22 mouse cellular contexts compared by ENCODE assay signal in genomic region chr1:132703467-132703866, GRCm38 (mm10). TPM values are rescaled to one million over a fixed set of nuclear protein-coding genes. Genes with fewer than 3 reads are reported as not detected.
DNase-seq lines count a peak whose midpoint lies in the region; ATAC-seq and TF ChIP-seq lines count a peak whose summit lies in the region.
"Had no signal": no experiment of that assay in that cellular context is flagged by ENCODE, and none has a peak within 500 bp of the region (broad histone marks: within the 10 kb centered on the region; RNA-seq: fewer than 3 reads in every experiment).

No protein-coding gene starts in this region.

- no peaks in the 10 kb centered on the region for H3K9me3 ChIP-seq in hindbrain, embryonic 11.5 days (ENCODE audit: control insufficient read depth, low read length)
- H3K9me3 ChIP-seq in hindbrain, postnatal 0 days (ENCODE audit: low read length): no peaks in the 10 kb centered on the region
- H3K9me3 ChIP-seq in midbrain, embryonic 16.5 days (replicated peaks; ENCODE audit: control insufficient read depth, low read length, poor library complexity, severe bottlenecking): no peaks in the 10 kb centered on the region
- no peaks in the 10 kb centered on the region for H3K9me3 ChIP-seq in midbrain, embryonic 14.5 days (ENCODE audit: control insufficient read depth, low read length)
- no peaks in the 10 kb centered on the region for H3K9me3 ChIP-seq in embryonic facial prominence, embryonic 14.5 days (ENCODE audit: control insufficient read depth, low read length)
- H3K9me3 ChIP-seq: G1E; hindbrain, embryonic 15.5 days; neural tube, embryonic 12.5 days had no signal

- H3K9ac ChIP-seq in hindbrain, embryonic 11.5 days (ENCODE audit: low read depth, low read length): no peak overlapping the region
- no peak overlapping the region for H3K9ac ChIP-seq in hindbrain, postnatal 0 days (replicated peaks; ENCODE audit: low read length)
- H3K9ac ChIP-seq in midbrain, embryonic 16.5 days (ENCODE audit: low read depth, low read length): 0 out of 2 replicates have a peak overlapping the region, but pooled peaks have one; percentile 22
- H3K9ac ChIP-seq in midbrain, embryonic 14.5 days (replicated peaks; ENCODE audit: low read length): no peak overlapping the region
- H3K9ac ChIP-seq in embryonic facial prominence, embryonic 14.5 days (ENCODE audit: low read depth, low read length): no peak overlapping the region
- H3K9ac ChIP-seq: hindbrain, embryonic 15.5 days; liver, postnatal 0 days; neural tube, embryonic 12.5 days had no signal

- H3K4me1 ChIP-seq in hindbrain, embryonic 11.5 days (replicated peaks; ENCODE audit: control insufficient read depth, insufficient read depth, low read length): peaks cover 8% of the 10 kb centered on the region; the same call in 1 of the 2 replicates
- peaks cover 13% of the 10 kb centered on the region for H3K4me1 ChIP-seq in hindbrain, postnatal 0 days (ENCODE audit: insufficient read depth, low read length)
- H3K4me1 ChIP-seq in midbrain, embryonic 16.5 days (ENCODE audit: control insufficient read depth, insufficient read depth, low read length): peaks cover 19% of the 10 kb centered on the region
- H3K4me1 ChIP-seq in midbrain, embryonic 14.5 days (ENCODE audit: control insufficient read depth, insufficient read depth, low read length): peaks cover 20% of the 10 kb centered on the region
- no peaks in the 10 kb centered on the region for H3K4me1 ChIP-seq in embryonic facial prominence, embryonic 14.5 days (ENCODE audit: control insufficient read depth, insufficient read depth, low read length)

- no peaks in the 10 kb centered on the region for H3K36me3 ChIP-seq in hindbrain, embryonic 11.5 days (ENCODE audit: control insufficient read depth, insufficient read depth, low read length)
- no peaks in the 10 kb centered on the region for H3K36me3 ChIP-seq in hindbrain, postnatal 0 days (ENCODE audit: insufficient read depth, low read length)
- no peaks in the 10 kb centered on the region for H3K36me3 ChIP-seq in midbrain, embryonic 16.5 days (ENCODE audit: control insufficient read depth, insufficient read depth, low read length)
- no peaks in the 10 kb centered on the region for H3K36me3 ChIP-seq in midbrain, embryonic 14.5 days (ENCODE audit: control insufficient read depth, insufficient read depth, low read length)
- no peaks in the 10 kb centered on the region for H3K36me3 ChIP-seq in embryonic facial prominence, embryonic 14.5 days (ENCODE audit: control insufficient read depth, insufficient read depth, low read length)
- H3K36me3 ChIP-seq: G1E; hindbrain, embryonic 15.5 days; neural tube, embryonic 12.5 days had no signal

- TF ChIP-seq CTCF in hindbrain, postnatal 0 days (IDR thresholded peaks at IDR 0.05; ENCODE audit: low read depth): no peak
- no peak for TF ChIP-seq CTCF in gastrocnemius, adult 2 months (IDR thresholded peaks at IDR 0.05)

- H3K27ac ChIP-seq in hindbrain, embryonic 11.5 days (ENCODE audit: low read depth, low read length): 0 out of 2 replicates have a peak overlapping the region, but pooled peaks have one; percentile 21
- no peak overlapping the region for H3K27ac ChIP-seq in hindbrain, postnatal 0 days
- H3K27ac ChIP-seq in midbrain, embryonic 16.5 days (ENCODE audit: low read length): no peak overlapping the region
- H3K27ac ChIP-seq in midbrain, embryonic 14.5 days (replicated peaks; ENCODE audit: low read depth, low read length): no peak overlapping the region
- no peak overlapping the region for H3K27ac ChIP-seq in embryonic facial prominence, embryonic 14.5 days (replicated peaks; ENCODE audit: low read depth, low read length)
- no peak overlapping the region for H3K27ac ChIP-seq in gastrocnemius, adult 2 months
- H3K27ac ChIP-seq: hindbrain, embryonic 15.5 days; neural tube, embryonic 12.5 days had no signal

- no peak for ATAC-seq in hindbrain, embryonic 11.5 days (ENCODE audit: low FRiP score)
- no peak for ATAC-seq in hindbrain, postnatal 0 days
- ATAC-seq in midbrain, embryonic 16.5 days: 0 out of 2 replicates have a peak, but pooled peaks have one; percentile 10
- ATAC-seq in midbrain, embryonic 14.5 days (ENCODE audit: low FRiP score, low TSS enrichment): no peak
- peak; percentile 81 for ATAC-seq in embryonic facial prominence, embryonic 14.5 days (ENCODE audit: low read depth)
- ATAC-seq: liver, postnatal 0 days had no signal

- no peak overlapping the region for H3K4me2 ChIP-seq in hindbrain, embryonic 11.5 days (replicated peaks; ENCODE audit: low read depth, low read length)
- no peak overlapping the region for H3K4me2 ChIP-seq in hindbrain, postnatal 0 days (ENCODE audit: low read depth, low read length)
- no peak overlapping the region for H3K4me2 ChIP-seq in midbrain, embryonic 16.5 days (ENCODE audit: low read length)
- H3K4me2 ChIP-seq in midbrain, embryonic 14.5 days (ENCODE audit: low read length): no peak overlapping the region
- H3K4me2 ChIP-seq in embryonic facial prominence, embryonic 14.5 days (ENCODE audit: low read depth, low read length): no peak overlapping the region
- H3K4me2 ChIP-seq: hindbrain, embryonic 15.5 days had no signal

- no peak for DNase-seq in hindbrain, embryonic 11.5 days (ENCODE audit: low spot score)
- no peak for DNase-seq in hindbrain, postnatal 0 days (ENCODE audit: low spot score)
- DNase-seq in midbrain, embryonic 14.5 days: no peak
- peak; percentile 25 for DNase-seq in R1 (ENCODE audit: low read depth, low spot score)
- DNase-seq in embryonic facial prominence, embryonic 14.5 days (ENCODE audit: low spot score): peak; percentile 48
- DNase-seq in layer of hippocampus, adult 8-10 months (ENCODE audit: low spot score in 2 of 2): no peak
- DNase-seq in gastrocnemius, adult 2 months: no peak
- DNase-seq: adrenal gland, postnatal 36 days; cerebellum, adult 2 months; gastrocnemius, postnatal 14 days; heart, adult 18-20 months; kidney, adult 18-20 months; kidney, postnatal 14 days; liver, postnatal 0 days; lung, postnatal 10 days; thymus, adult 18-20 months had no signal

- no peak overlapping the region for H3K4me3 ChIP-seq in hindbrain, embryonic 11.5 days (ENCODE audit: low read depth, low read length)
- no peak overlapping the region for H3K4me3 ChIP-seq in hindbrain, postnatal 0 days (ENCODE audit: low read length)
- H3K4me3 ChIP-seq in midbrain, embryonic 16.5 days (ENCODE audit: low read depth, low read length): no peak overlapping the region
- no peak overlapping the region for H3K4me3 ChIP-seq in midbrain, embryonic 14.5 days (replicated peaks; ENCODE audit: low read depth, low read length)
- no peak overlapping the region for H3K4me3 ChIP-seq in embryonic facial prominence, embryonic 14.5 days (ENCODE audit: low read depth, low read length)
- H3K4me3 ChIP-seq in gastrocnemius, adult 2 months: no peak overlapping the region
- H3K4me3 ChIP-seq: hindbrain, embryonic 15.5 days; layer of hippocampus, adult 2 months; neural tube, embryonic 12.5 days had no signal

- 26% methylated on average over 5 of the region's 5 CpGs for WGBS in hindbrain, embryonic 11.5 days
- 31% methylated on average over 5 of the region's 5 CpGs for WGBS in hindbrain, postnatal 0 days
- 41% methylated on average over 5 of the region's 5 CpGs for WGBS in midbrain, embryonic 16.5 days
- 26% methylated on average over 5 of the region's 5 CpGs for WGBS in midbrain, embryonic 14.5 days
- 21% methylated on average over 5 of the region's 5 CpGs for WGBS in embryonic facial prominence, embryonic 14.5 days

- no peaks in the 10 kb centered on the region for H3K27me3 ChIP-seq in hindbrain, embryonic 11.5 days (ENCODE audit: control insufficient read depth, insufficient read depth, low read length)
- no peaks in the 10 kb centered on the region for H3K27me3 ChIP-seq in hindbrain, postnatal 0 days (ENCODE audit: insufficient read depth, low read length)
- H3K27me3 ChIP-seq in midbrain, embryonic 16.5 days (ENCODE audit: control insufficient read depth, insufficient read depth, low read depth, low read length): no peaks in the 10 kb centered on the region
- no peaks in the 10 kb centered on the region for H3K27me3 ChIP-seq in midbrain, embryonic 14.5 days (ENCODE audit: control insufficient read depth, insufficient read depth, low read length)
- H3K27me3 ChIP-seq in embryonic facial prominence, embryonic 14.5 days (replicated peaks; ENCODE audit: control insufficient read depth, insufficient read depth, low read length): no peaks in the 10 kb centered on the region
- H3K27me3 ChIP-seq: hindbrain, embryonic 15.5 days; neural tube, embryonic 12.5 days had no signal

- intact Hi-C loops in gastrocnemius, adult 2 months (cut with DNase I): no loop called here

RNA-seq across cellular contexts. Expression of gene Nfasc, which starts 38.1 kb away (rescaled TPM):
- 26.9 and 38.0 TPM in 2 replicates for polyA plus RNA-seq in hindbrain, embryonic 11.5 days (2014; fragmentation: Nextera tagmentation; extraction: Ambion mirVana)
- total RNA-seq in hindbrain, postnatal 0 days (2014; rRNA removed): 69.6 and 74.6 TPM in 2 replicates
- 26.5 and 30.5 TPM in 2 replicates for polyA plus RNA-seq in hindbrain, postnatal 0 days (2015; fragmentation: Nextera tagmentation; extraction: Ambion mirVana)
- polyA plus RNA-seq in midbrain, embryonic 16.5 days (2015; fragmentation: Nextera tagmentation; extraction: Ambion mirVana): 42.7 and 45.4 TPM in 2 replicates
- polyA plus RNA-seq in midbrain, embryonic 14.5 days (2014; fragmentation: Nextera tagmentation; extraction: Ambion mirVana): 37.8 and 48.6 TPM in 2 replicates
- 2.4 and 2.8 TPM in 2 replicates for polyA plus RNA-seq in embryonic facial prominence, embryonic 14.5 days (2014; fragmentation: Nextera tagmentation; extraction: Ambion mirVana)
- total RNA-seq in layer of hippocampus, adult 8-10 months (2022): 100 to 1,000 TPM; 153 to 171 (median 158) TPM
- total RNA-seq in gastrocnemius, adult 2 months (2021): under 1 TPM; 0.25 to 0.28 TPM
- total RNA-seq: megakaryocyte progenitor cell, adult 5-6 weeks had no signal
- polyA plus RNA-seq: G1E had no signal

Comparison
In these comparisons a context has a peak if more than half of its experiments do, and no peak if none do; other contexts are left out.
1. ATAC-seq: peak in midbrain, embryonic 16.5 days (single experiment) and embryonic facial prominence, embryonic 14.5 days (single experiment); none in hindbrain, embryonic 11.5 days (single experiment), hindbrain, postnatal 0 days (single experiment) and midbrain, embryonic 14.5 days (single experiment).
2. DNase-seq: peak in R1 (single experiment) and embryonic facial prominence, embryonic 14.5 days (single experiment); none in hindbrain, embryonic 11.5 days (single experiment), hindbrain, postnatal 0 days (single experiment), midbrain, embryonic 14.5 days (single experiment), layer of hippocampus, adult 8-10 months (0 of 2) and gastrocnemius, adult 2 months (single experiment).